Mouse (Mus musculus) myocyte (in vitro differentiated cells): ENCODE data around the gene Hoxd10. TPM values are rescaled to one million over a fixed set of nuclear protein-coding genes. Genes with fewer than 3 reads are reported as not detected.

Experiments
- H3K27me3 ChIP-seq: one replicate; pipeline ENCODE4 v1.6.1; 2011; ENCODE audit not compliant: control insufficient read depth, insufficient read depth, insufficient read length
- H3K36me3 ChIP-seq: one replicate; pipeline ENCODE4 v1.6.1; 2011; ENCODE audit not compliant: control insufficient read depth, insufficient read depth
- H3K4me2 ChIP-seq: one replicate; pipeline ENCODE4 v1.6.1; 2011; ENCODE audit warnings: low read depth, control low read depth
- H3K4me3 ChIP-seq: one replicate; pipeline ENCODE4 v1.5.1; 2011; ENCODE audit warnings: mild to moderate bottlenecking, control low read depth, moderate library complexity
- H3K79me2 ChIP-seq: one replicate; pipeline ENCODE4 v1.6.1; 2011; ENCODE audit not compliant: control insufficient read depth, insufficient read depth
- H3ac ChIP-seq: one replicate; pipeline ENCODE4 v1.6.1; 2011; ENCODE audit not compliant: control insufficient read depth, insufficient read length
- CEBPB ChIP-seq: IDR thresholded peaks from 2 replicates; pipeline ENCODE4 v1.6.1; 2011; ENCODE audit warnings: mild to moderate bottlenecking, moderate library complexity; ENCODE audit not compliant: poor library complexity, insufficient read depth, severe bottlenecking
- E2F4 ChIP-seq: IDR thresholded peaks from one replicate; pipeline ENCODE4 v1.6.1; 2011; ENCODE audit warnings: mild to moderate bottlenecking, control low read depth, moderate library complexity; ENCODE audit not compliant: insufficient read depth
- MAX ChIP-seq: IDR thresholded peaks from one replicate; pipeline ENCODE4 v1.6.1; 2011; ENCODE audit warnings: low read depth, mild to moderate bottlenecking, control low read depth
- MYOD1 ChIP-seq, 3 experiments: IDR thresholded peaks; one replicate each; pipeline ENCODE4 v1.6.1; 2011; ENCODE audit warnings: control low read depth in 2 of 3, low read depth in 2 of 3, mild to moderate bottlenecking in 2 of 3, moderate library complexity in 1 of 3; ENCODE audit not compliant: insufficient read length in 2 of 3, control insufficient read depth in 1 of 3
- MYOG ChIP-seq, 3 experiments: IDR thresholded peaks; one replicate each; pipeline ENCODE4 v1.6.1; 2011; ENCODE audit warnings: control low read depth in 2 of 3, low read depth in 2 of 3, mild to moderate bottlenecking in 2 of 3; ENCODE audit not compliant: insufficient read length in 2 of 3, control insufficient read depth in 1 of 3, insufficient read depth in 1 of 3
- POLR2A ChIP-seq: IDR thresholded peaks from one replicate; pipeline ENCODE4 v1.6.1; 2011; ENCODE audit warnings: low read depth, mild to moderate bottlenecking, control low read depth, moderate library complexity; ENCODE audit not compliant: insufficient read length
- POLR2AphosphoS2 ChIP-seq: IDR thresholded peaks from one replicate; pipeline ENCODE4 v1.6.1; 2011; ENCODE audit warnings: low read depth, control low read depth; ENCODE audit not compliant: insufficient read length
- REST ChIP-seq: IDR thresholded peaks from one replicate; pipeline ENCODE4 v1.6.1; 2011; ENCODE audit warnings: mild to moderate bottlenecking, control low read depth, moderate library complexity; ENCODE audit not compliant: insufficient read depth, insufficient read length
- SRF ChIP-seq: IDR thresholded peaks from one replicate; pipeline ENCODE4 v1.6.1; 2011; ENCODE audit warnings: low read depth; ENCODE audit not compliant: control insufficient read depth, insufficient read length
- TCF12 ChIP-seq: IDR thresholded peaks from one replicate; pipeline ENCODE4 v1.6.1; 2011; ENCODE audit warnings: mild to moderate bottlenecking, control low read depth; ENCODE audit not compliant: poor library complexity, insufficient read depth, severe bottlenecking
- TCF3 ChIP-seq: IDR thresholded peaks from one replicate; pipeline ENCODE4 v1.6.1; 2011; ENCODE audit warnings: low read depth, control low read depth; ENCODE audit not compliant: insufficient read length
- USF1 ChIP-seq: IDR thresholded peaks from one replicate; pipeline ENCODE4 v1.6.1; 2011; ENCODE audit warnings: low read depth, mild to moderate bottlenecking, control low read depth, moderate library complexity
- polyA plus RNA-seq: library from polyadenylated mRNA; unstranded; fragments of >200 nt; fragmentation: generic; extraction: Trizol; gene quantifications from one replicate; pipeline ENCODE4 v1.2.1, GENCODE M21; 2012; ENCODE audit warnings: missing spikeins

The Hoxd10 gene
- polyA plus RNA-seq, 1 experiment: not detected

DNA sequence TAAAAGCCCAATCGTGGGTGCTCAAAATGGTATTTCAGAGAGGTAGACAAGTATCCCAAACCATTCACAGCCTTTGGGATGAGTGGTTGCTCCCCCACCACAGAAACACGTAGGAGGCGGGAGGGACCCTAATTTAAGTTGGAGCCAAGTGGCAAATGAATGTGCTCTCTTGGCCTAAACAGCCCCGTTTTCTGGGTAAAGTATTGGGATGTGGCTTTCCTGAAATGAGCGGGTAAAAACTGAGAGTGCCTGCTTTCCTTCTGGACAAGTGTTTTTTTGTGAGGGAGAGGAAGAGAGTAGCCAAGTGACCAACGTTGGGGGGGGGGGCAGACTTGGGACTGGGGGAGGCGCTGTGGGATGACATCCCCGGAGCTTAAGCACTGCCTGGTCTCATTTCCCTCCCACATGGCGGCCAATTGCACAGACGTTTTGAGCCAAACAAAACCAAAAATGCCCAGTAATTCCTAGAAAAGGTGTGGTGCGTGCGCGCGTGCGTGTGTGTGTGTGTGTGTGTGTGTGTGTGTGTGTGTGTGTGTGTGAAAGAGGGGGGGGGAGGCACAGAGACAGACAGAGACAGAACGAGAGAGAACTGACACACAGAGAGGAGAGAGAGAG, 19.3 kb downstream of the Hoxd10 start:
- Histone ChIP-seq H3K27me3 (peaks cover 45% of the 10 kb centered on the region), H3K4me2 (no peak overlapping the region), H3K79me2 (no peaks in the 10 kb centered on the region), H3K36me3 (no peaks in the 10 kb centered on the region), H3ac (no peak overlapping the region), H3K4me3 (no peak overlapping the region)
- TF ChIP-seq USF1 (no peak), E2F4 (no peak), MYOD1 (IDR thresholded peaks at IDR 0.05; ENCODE audit: control insufficient read depth in 1 of 3, insufficient read length in 2 of 3, low read depth in 2 of 3) (no peak), MYOG (IDR thresholded peaks at IDR 0.05; ENCODE audit: control insufficient read depth in 1 of 3, insufficient read depth in 1 of 3, insufficient read length in 2 of 3, low read depth in 2 of 3) (no peak), CEBPB (no peak), POLR2A (no peak)

- Histone ChIP-seq H3K4me3 (no peak within 1 kb of the TSS), H3K27me3 (peaks cover 45% of the 10 kb centered on the region)
Measured at GRCm38 (mm10) chr2:74711721-74712621, 20.2 kb downstream of the Hoxd10 start, which contains the start of the genes Hoxd3 and Hoxd4. Gene Hoxd3 (plus strand): TSS chr2:74711927. Gene Hoxd4 (plus strand): TSS chr2:74711929.

GRCm38 (mm10) chr2:74713239-74714150, 21.8 kb downstream of the Hoxd10 start:
- TF ChIP-seq SRF (no peak), POLR2AphosphoS2 (no peak), TCF12 (no peak), REST (no peak), MYOG (IDR thresholded peaks at IDR 0.05; ENCODE audit: control insufficient read depth in 1 of 3, insufficient read depth in 1 of 3, insufficient read length in 2 of 3, low read depth in 2 of 3) (no peak), E2F4 (no peak), MAX (no peak), TCF3 (no peak), MYOD1 (IDR thresholded peaks at IDR 0.05; ENCODE audit: control insufficient read depth in 1 of 3, insufficient read length in 2 of 3, low read depth in 2 of 3) (no peak)
- Histone ChIP-seq H3K79me2 (no peaks in the 10 kb centered on the region), H3K4me2 (no peak overlapping the region), H3ac (no peak overlapping the region), H3K4me3 (no peak overlapping the region), H3K36me3 (no peaks in the 10 kb centered on the region), H3K27me3 (peaks cover 39% of the 10 kb centered on the region)

More at GRCm38 (mm10) chr2:74711721-74712621, 20.2 kb downstream of the Hoxd10 start, which contains the start of the genes Hoxd3 and Hoxd4:
- Histone ChIP-seq H3K79me2 (no peaks in the 10 kb centered on the region), H3K36me3 (no peaks in the 10 kb centered on the region), H3K4me2 (no peak within 1 kb of the TSS), H3ac (no peak within 1 kb of the TSS)
- TF ChIP-seq MYOG (IDR thresholded peaks at IDR 0.05; ENCODE audit: control insufficient read depth in 1 of 3, insufficient read depth in 1 of 3, insufficient read length in 2 of 3, low read depth in 2 of 3): no peak
- TF ChIP-seq MYOD1 (IDR thresholded peaks at IDR 0.05; ENCODE audit: control insufficient read depth in 1 of 3, insufficient read length in 2 of 3, low read depth in 2 of 3): no peak
- TF ChIP-seq USF1: no peak
- TF ChIP-seq POLR2AphosphoS2: no peak
- TF ChIP-seq E2F4: no peak
- TF ChIP-seq CEBPB: no peak
- TF ChIP-seq TCF12: no peak
- no peak for TF ChIP-seq SRF
- TF ChIP-seq MAX: no peak
- no peak for TF ChIP-seq REST
- TF ChIP-seq POLR2A: no peak
- TF ChIP-seq TCF3: no peak

DNA sequence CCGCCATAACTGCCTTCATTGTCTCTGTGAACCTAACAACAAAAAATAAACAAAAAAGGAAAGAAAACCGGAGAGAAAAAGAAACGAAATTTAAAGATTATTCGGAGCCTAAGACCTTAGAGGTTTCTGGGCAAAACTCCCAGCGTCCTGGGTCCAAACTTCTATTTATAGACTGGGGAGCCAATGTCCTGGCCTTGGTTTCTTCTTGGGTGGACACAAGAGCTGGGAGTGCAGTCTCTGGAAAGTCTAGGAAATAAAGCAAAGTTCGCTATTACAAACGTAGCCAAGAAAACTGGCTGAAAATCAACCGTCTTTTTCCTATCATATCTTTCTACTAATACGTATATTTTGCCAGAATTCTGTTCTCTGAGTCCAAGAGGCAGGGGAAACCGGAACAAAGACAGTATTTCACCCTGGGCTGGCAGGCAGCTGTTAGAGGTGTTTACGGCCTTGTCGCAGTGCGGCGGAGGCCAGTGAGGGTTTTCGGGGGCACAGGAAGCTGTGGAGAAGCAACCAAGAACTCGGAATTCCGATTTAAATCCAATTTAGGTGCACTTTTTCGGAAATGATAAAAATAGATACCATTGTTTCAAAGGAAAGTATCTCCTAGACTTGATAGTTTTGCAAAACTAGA, 22.5 kb downstream of the Hoxd10 start:
- H3K79me2 ChIP-seq: no peaks in the 10 kb centered on the region
- peaks cover 39% of the 10 kb centered on the region for H3K27me3 ChIP-seq
- H3K36me3 ChIP-seq: no peaks in the 10 kb centered on the region
- H3ac ChIP-seq: no peak overlapping the region
- TF ChIP-seq SRF (no peak), MAX (no peak), E2F4 (no peak), MYOG (IDR thresholded peaks at IDR 0.05; ENCODE audit: control insufficient read depth in 1 of 3, insufficient read depth in 1 of 3, insufficient read length in 2 of 3, low read depth in 2 of 3) (no peak), TCF12 (no peak), TCF3 (no peak), POLR2A (no peak), CEBPB (no peak), REST (no peak), USF1 (no peak), POLR2AphosphoS2 (no peak), MYOD1 (IDR thresholded peaks at IDR 0.05; ENCODE audit: control insufficient read depth in 1 of 3, insufficient read length in 2 of 3, low read depth in 2 of 3) (no peak)
- no peak overlapping the region for H3K4me2 ChIP-seq
- no peak overlapping the region for H3K4me3 ChIP-seq
